Mouse (Mus musculus) ovary, adult 18-20 months (tissue): ENCODE measurements around the gene Cdkal1.
A peak's percentile ranks its signal among the peaks of the same experiment; 100 is the strongest.

Source experiments
- DNase-seq: peaks from one replicate; pipeline ENCODE4 v3.0.0; 2022; ENCODE audit warnings: low spot score, mixed read lengths

The Cdkal1 gene

GRCm38 (mm10) chr13:29247800-29248199 is 607.7 kb downstream of the Cdkal1 start:
- DNase-seq, result no peak

GRCm38 (mm10) chr13:29235065-29235464 is 620.4 kb downstream of the Cdkal1 start:
- no peak for DNase-seq

- DNase-seq, result no peak
Measured at GRCm38 (mm10) chr13:29234442-29234841, 621.0 kb downstream of the Cdkal1 start.

GRCm38 (mm10) chr13:29233970-29234369 is 621.5 kb downstream of the Cdkal1 start:
- no peak for DNase-seq

GRCm38 (mm10) chr13:29232681-29233080 is 622.8 kb downstream of the Cdkal1 start:
- no peak for DNase-seq

- DNase-seq, result no peak
Measured at GRCm38 (mm10) chr13:29224815-29225214, 630.7 kb downstream of the Cdkal1 start.

GRCm38 (mm10) chr13:29222261-29222838 is 633.1 kb downstream of the Cdkal1 start:
- no peak for DNase-seq

- no peak for DNase-seq
Measured at GRCm38 (mm10) chr13:29221646-29222045, 633.8 kb downstream of the Cdkal1 start.

- DNase-seq, result no peak
Measured at GRCm38 (mm10) chr13:29218594-29219230, 636.8 kb downstream of the Cdkal1 start.

- no peak for DNase-seq
Measured at GRCm38 (mm10) chr13:29210159-29211021, 645.1 kb downstream of the Cdkal1 start.

GRCm38 (mm10) chr13:29208749-29209148 is 646.7 kb downstream of the Cdkal1 start:
- no peak for DNase-seq

GRCm38 (mm10) chr13:29203856-29204255 is 651.6 kb downstream of the Cdkal1 start:
- DNase-seq, result no peak

GRCm38 (mm10) chr13:29203426-29203825 is 652.0 kb downstream of the Cdkal1 start:
- DNase-seq, result no peak

- no peak for DNase-seq
Measured at GRCm38 (mm10) chr13:29202562-29202961, 652.9 kb downstream of the Cdkal1 start.

- peak; percentile 79 for DNase-seq
Measured at GRCm38 (mm10) chr13:29199679-29200078, 655.8 kb downstream of the Cdkal1 start.

GRCm38 (mm10) chr13:29196798-29197498 is 658.5 kb downstream of the Cdkal1 start:
- no peak for DNase-seq

GRCm38 (mm10) chr13:29195722-29196121 is 659.8 kb downstream of the Cdkal1 start:
- no peak for DNase-seq

- DNase-seq, result no peak
Measured at GRCm38 (mm10) chr13:29194946-29195345, 660.5 kb downstream of the Cdkal1 start.

- no peak for DNase-seq
Measured at GRCm38 (mm10) chr13:29192697-29193096, 662.8 kb downstream of the Cdkal1 start.

- DNase-seq, result no peak
Measured at GRCm38 (mm10) chr13:29190548-29190947, 664.9 kb downstream of the Cdkal1 start.

GRCm38 (mm10) chr13:29186748-29187147 is 668.7 kb downstream of the Cdkal1 start:
- DNase-seq, result no peak

GRCm38 (mm10) chr13:29185545-29185944 is 669.9 kb downstream of the Cdkal1 start:
- no peak for DNase-seq
